Mouse (Mus musculus) neural tube, embryonic 13.5 days (tissue): ENCODE measurements around the gene Spag8. TPM values are rescaled to one million over a fixed set of nuclear protein-coding genes. Genes with fewer than 3 reads are reported as not detected.

Source experiments
- ATAC-seq: fragments of 200-750 bp; cut with Nextera tagmentation; 2 replicates; pipeline ENCODE4 v1.8.0; 2017; ENCODE audit warnings: low read depth, mild to moderate bottlenecking, moderate TSS enrichment, moderate library complexity
- H3K27ac ChIP-seq: fragments of 300-500 bp; sonication (generic); replicated peaks from 2 replicates; pipeline ENCODE4 v1.5.1; 2015; ENCODE audit warnings: moderate library complexity, mild to moderate bottlenecking, inconsistent platforms
- H3K27me3 ChIP-seq: fragments of 300-500 bp; sonication (generic); 2 replicates; pipeline ENCODE4 v1.6.1; 2015; ENCODE audit warnings: mild to moderate bottlenecking, inconsistent platforms
- H3K36me3 ChIP-seq: fragments of 300-500 bp; sonication (generic); 2 replicates; pipeline ENCODE4 v1.6.1; 2015; ENCODE audit warnings: mild to moderate bottlenecking, inconsistent platforms
- H3K4me1 ChIP-seq: fragments of 300-500 bp; sonication (generic); replicated peaks from 2 replicates; pipeline ENCODE4 v1.6.1; 2015; ENCODE audit warnings: inconsistent platforms
- H3K4me2 ChIP-seq: fragments of 300-500 bp; sonication (generic); 2 replicates; pipeline ENCODE4 v1.6.1; 2015; ENCODE audit warnings: inconsistent platforms, mild to moderate bottlenecking, moderate library complexity
- H3K4me3 ChIP-seq: fragments of 300-500 bp; sonication (generic); 2 replicates; pipeline ENCODE4 v1.5.1; 2015; ENCODE audit warnings: mild to moderate bottlenecking, inconsistent platforms
- H3K9ac ChIP-seq: fragments of 300-500 bp; sonication (generic); 2 replicates; pipeline ENCODE4 v1.6.1; 2015; ENCODE audit warnings: moderate library complexity, mild to moderate bottlenecking, inconsistent platforms
- H3K9me3 ChIP-seq: fragments of 300-500 bp; sonication (generic); 2 replicates; pipeline ENCODE4 v1.6.1; 2016; ENCODE audit warnings: inconsistent platforms
- WGBS: fragments of 180-500 bp; shearing (Covaris S2); methylation state at CpG from one replicate; pipeline ENCODE4 v1.1.7; 2015; 5-methylcytosine and 5-hydroxymethylcytosine counted together
- microRNA-seq: library from miRNA; unstranded; fragments of <30 nt; microRNA quantifications from one replicate; pipeline ENCODE4, GENCODE M21; 2016
- polyA plus RNA-seq: library from polyadenylated mRNA; unstranded; fragments of >200 nt; fragmentation: Nextera tagmentation; extraction: Ambion mirVana; gene quantifications from 2 replicates; pipeline ENCODE4 v1.2.1, GENCODE M21; 2015

Spag8 gene
- polyA plus RNA-seq, 1 experiment from 2014 or later, result 4.1 TPM

DNA sequence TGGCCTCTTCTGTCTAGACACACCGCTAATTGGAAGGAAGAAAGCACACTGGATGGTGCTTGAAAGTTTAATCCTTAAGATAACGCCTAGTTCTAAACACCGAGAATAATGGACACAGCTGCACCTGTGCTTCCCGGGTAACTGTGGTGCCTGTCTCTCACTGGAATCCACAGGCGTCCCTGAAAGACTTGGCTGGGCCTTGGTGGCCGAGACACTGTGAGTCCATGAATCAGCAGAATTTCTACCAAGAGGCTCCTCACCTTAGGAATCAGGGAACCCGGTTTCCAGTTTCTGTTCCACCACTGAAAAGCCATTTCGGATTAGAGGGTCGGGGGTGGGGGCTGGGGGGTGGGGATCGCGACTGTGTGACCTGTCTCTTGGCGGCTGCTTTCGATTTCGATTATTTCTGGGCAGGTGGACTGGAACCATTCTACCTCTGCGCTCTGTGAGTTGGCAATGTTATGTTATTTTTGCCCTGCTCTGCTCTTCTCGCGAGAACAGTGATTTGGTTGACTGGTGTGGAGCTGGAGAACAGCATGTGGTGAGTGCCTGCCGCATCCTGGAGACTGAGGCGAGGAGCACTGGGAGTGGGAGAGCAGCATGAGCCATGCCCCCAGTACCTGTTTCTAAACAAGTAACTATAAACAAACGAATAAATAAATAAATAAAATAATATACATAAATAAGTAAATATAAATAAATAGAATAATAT is 24.1 kb downstream of the Spag8 start:
- no peak overlapping the region; the same call in 1 of the 2 replicates for H3K27ac ChIP-seq
- H3K4me1 ChIP-seq, result peaks cover 43% of the 10 kb centered on the region
- H3K4me2 ChIP-seq, result peak overlapping the region; percentile 6; the same call in 1 of the 2 replicates
- H3K36me3 ChIP-seq, result no peaks in the 10 kb centered on the region
- ATAC-seq, result no peak
- H3K4me3 ChIP-seq, result no peak overlapping the region
- H3K9ac ChIP-seq, result no peak overlapping the region
- 42% methylated on average over 20 of the region's 20 CpGs for WGBS
- H3K9me3 ChIP-seq, result peaks cover 10% of the 10 kb centered on the region
- no peaks in the 10 kb centered on the region for H3K27me3 ChIP-seq

DNA sequence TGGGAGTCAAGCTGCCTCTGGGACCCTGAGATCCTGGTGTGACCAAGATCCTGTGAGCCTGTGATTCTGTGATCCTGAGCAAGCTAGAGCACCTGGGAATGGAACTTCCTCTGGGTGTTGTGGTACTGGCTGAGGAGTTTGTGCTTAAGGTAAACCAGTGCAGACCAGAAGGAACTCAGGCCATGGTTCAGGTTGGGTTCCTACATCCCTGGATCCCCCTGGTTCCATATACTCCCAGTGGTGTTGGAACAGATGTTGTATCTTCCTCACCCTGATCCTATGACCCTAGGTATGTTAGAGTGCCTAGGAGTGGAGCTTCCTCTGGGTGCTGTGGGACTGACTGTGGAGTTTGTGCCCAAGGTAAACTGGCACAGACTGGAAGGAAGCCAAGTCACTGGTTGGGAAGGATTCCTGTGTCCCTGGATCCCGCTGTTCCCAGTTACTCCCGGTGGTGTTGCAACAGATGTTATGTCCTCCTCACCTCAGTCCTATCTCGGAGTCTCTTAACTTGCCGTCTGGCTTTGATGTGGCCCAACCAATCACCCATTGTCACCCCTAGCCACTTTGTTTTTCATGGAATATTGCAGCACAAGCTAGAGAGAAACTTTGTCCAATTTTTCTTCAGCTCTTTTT is 33.1 kb downstream of the Spag8 start:
- Histone ChIP-seq H3K27ac (no peak overlapping the region), H3K4me1 (no peaks in the 10 kb centered on the region), H3K9me3 (peaks cover 6% of the 10 kb centered on the region), H3K4me3 (no peak overlapping the region), H3K36me3 (no peaks in the 10 kb centered on the region), H3K4me2 (no peak overlapping the region), H3K9ac (no peak overlapping the region), H3K27me3 (no peaks in the 10 kb centered on the region)
- WGBS, result 85% methylated on average over 4 of the region's 4 CpGs
- ATAC-seq, result no peak

DNA sequence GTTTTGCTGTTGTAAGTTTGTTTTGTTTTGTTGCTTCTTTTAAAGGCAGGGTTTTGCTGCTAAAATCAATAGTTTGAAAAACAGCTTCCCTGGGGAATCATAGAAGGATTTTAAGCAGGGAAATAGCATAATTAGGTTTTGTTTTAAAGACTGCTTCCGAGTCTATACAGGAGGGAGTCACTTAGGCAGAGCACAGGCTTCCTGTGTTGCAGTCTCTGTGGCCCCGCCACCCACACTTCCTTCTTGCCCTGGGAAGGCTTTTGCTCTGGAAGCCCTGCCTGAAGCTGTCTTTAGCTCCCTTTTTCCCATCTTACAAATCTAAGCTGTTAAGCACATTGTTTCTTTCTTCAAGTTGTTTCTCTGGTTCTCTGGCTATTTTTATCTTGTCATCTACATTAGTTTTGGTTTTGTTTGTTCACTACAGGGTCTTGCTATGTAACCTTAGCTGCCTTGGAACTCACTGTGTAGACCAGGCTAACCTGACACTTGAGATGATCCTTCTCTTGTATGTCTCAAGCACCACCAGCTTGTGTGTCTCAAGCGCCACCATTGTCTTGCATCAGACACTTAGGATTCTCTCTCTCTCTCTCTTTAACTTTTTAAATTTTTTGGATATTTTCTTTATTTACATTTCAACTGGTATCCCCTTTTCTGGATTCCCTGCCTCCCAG is 40.2 kb downstream of the Spag8 start:
- no peak overlapping the region for H3K4me3 ChIP-seq
- H3K4me1 ChIP-seq, result no peaks in the 10 kb centered on the region
- no peak overlapping the region for H3K4me2 ChIP-seq
- H3K9me3 ChIP-seq, result no peaks in the 10 kb centered on the region
- no peaks in the 10 kb centered on the region for H3K27me3 ChIP-seq
- H3K27ac ChIP-seq, result no peak overlapping the region
- H3K36me3 ChIP-seq, result no peaks in the 10 kb centered on the region
- WGBS, result 71% methylated on average over 3 of the region's 3 CpGs
- ATAC-seq, result no peak
- H3K9ac ChIP-seq, result no peak overlapping the region

DNA sequence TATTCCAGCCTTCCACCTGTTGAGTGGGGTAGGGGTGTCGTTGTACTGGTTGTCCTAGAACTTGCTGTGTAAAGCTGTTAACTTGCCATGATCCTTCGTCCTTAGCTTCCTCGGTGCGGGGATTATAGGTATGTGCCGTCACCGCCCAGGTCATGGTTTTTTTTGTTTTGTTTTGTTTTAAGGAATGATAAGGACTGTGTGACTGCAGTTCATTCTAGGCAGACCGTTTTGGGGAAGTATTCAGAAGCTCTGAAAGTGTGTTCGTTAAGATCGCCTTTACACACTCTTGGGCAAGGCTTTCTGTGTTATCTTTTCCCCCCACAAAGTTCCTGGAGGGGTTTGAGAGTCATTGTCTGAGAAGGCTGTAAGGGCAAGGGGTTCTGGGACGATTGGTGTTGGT is 40.9 kb downstream of the Spag8 start:
- H3K9me3 ChIP-seq, result no peaks in the 10 kb centered on the region
- WGBS, result 75% methylated on average over 10 of the region's 10 CpGs
- no peaks in the 10 kb centered on the region for H3K36me3 ChIP-seq
- H3K27ac ChIP-seq, result no peak overlapping the region
- no peak overlapping the region for H3K4me2 ChIP-seq
- H3K27me3 ChIP-seq, result no peaks in the 10 kb centered on the region
- H3K9ac ChIP-seq, result no peak overlapping the region
- H3K4me1 ChIP-seq, result no peaks in the 10 kb centered on the region
- ATAC-seq, result no peak
- no peak overlapping the region for H3K4me3 ChIP-seq

DNA sequence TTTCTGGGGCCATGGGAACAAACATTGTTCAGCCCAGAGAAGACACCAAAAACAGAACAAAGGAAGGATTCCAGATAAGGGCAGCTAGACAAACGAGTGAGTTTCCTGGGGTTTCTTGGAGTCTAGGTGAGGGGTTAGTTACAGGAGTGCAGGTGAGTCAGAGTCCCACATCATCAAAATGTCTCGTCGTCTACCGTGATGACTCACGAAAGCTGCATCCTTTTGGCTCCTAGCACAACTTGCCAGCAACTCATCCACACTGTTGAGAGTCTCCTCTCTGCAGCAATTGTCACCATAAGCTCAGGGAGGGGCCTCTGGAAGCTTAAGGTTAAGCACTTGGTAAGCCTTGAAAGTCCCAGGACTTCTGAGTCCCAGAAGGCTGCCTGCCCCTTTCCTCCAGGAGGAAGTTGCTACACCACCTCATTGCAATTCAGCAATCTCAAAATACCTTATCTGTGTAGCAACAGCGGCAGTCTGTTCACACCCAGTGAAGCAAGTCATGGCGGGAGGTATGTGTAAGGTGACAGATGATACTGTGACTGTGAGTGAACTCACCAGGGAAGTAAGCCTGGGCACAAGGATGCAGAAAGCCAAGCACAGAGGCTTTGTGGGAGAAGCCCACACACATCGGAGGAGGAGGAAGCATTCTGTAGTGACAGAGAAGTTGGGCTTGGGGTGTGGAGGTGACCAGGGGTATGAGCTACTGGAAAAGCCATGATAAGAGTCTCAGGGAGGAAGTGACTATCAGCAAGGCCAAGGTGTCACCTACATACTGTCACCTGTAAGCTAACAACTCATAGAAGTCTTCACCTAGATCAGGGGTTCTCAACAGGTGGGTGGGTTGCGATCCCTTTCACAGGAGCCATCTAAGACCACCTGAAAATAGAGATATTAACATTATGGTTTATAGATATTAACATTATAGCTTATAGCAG is 48.4 kb downstream of the Spag8 start:
- Histone ChIP-seq H3K4me1 (no peaks in the 10 kb centered on the region), H3K36me3 (no peaks in the 10 kb centered on the region), H3K9me3 (no peaks in the 10 kb centered on the region), H3K27ac (no peak overlapping the region), H3K9ac (no peak overlapping the region), H3K4me3 (no peak overlapping the region), H3K4me2 (no peak overlapping the region), H3K27me3 (no peaks in the 10 kb centered on the region; the same call in 1 of the 2 replicates)
- ATAC-seq, result no peak
- WGBS, result 79% methylated on average over 9 of the region's 9 CpGs

DNA sequence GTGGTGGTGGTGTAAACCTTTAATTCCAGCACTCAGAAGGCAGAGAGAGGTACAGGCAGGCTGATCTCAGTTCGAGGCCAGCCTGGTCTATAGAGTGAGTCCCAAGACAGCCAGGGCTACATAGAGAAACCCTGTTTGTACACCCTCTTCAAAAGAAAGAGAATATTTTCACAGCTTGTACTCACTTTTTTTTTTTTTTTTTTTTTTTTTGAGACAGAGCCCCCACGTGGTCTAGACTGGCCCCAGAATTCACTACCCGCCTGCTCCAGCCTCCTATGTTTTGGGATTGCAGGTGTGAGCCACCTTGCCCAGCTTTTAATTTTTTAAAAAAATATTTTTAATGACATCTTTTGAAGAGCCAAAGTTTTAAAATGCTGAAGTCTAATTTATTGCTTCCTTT is 49.3 kb downstream of the Spag8 start:
- Histone ChIP-seq H3K4me1 (no peaks in the 10 kb centered on the region), H3K9ac (no peak overlapping the region), H3K4me2 (no peak overlapping the region), H3K9me3 (no peaks in the 10 kb centered on the region), H3K27ac (no peak overlapping the region), H3K4me3 (no peak overlapping the region), H3K36me3 (no peaks in the 10 kb centered on the region), H3K27me3 (no peaks in the 10 kb centered on the region; the same call in 1 of the 2 replicates)
- WGBS, result 65% methylated on average over 3 of the region's 3 CpGs
- ATAC-seq, result no peak

Small RNAs within 50 kb of the gene (microRNA-seq; reads per million reads assigned to microRNA genes)
- not detected for gene Gm25262

Other genes with a start within 250 kb of the Spag8 start
- gene Fam166b, start 224.5 kb downstream of the Spag8 start, polyA plus RNA-seq, result 0.32 and 0.59 TPM in 2 replicates
- gene Tesk1, start 211.7 kb downstream of the Spag8 start, polyA plus RNA-seq, result 10.8 and 14.4 TPM in 2 replicates
- 2.8 and 3.7 TPM in 2 replicates for gene Cd72, start 199.0 kb downstream of the Spag8 start, polyA plus RNA-seq
- gene Sit1, start 169.9 kb downstream of the Spag8 start, polyA plus RNA-seq, result not detected in 2 replicates
- 65.5 and 73.1 TPM in 2 replicates for gene Ccdc107, start 160.7 kb downstream of the Spag8 start, polyA plus RNA-seq
- 10.0 and 10.4 TPM in 2 replicates for gene Arhgef39, start 153.9 kb downstream of the Spag8 start, polyA plus RNA-seq
- 0.33 and 0.56 TPM in 2 replicates for gene Car9, start 146.6 kb downstream of the Spag8 start, polyA plus RNA-seq
- 29.0 and 77.1 TPM in 2 replicates for gene Tpm2, start 129.8 kb downstream of the Spag8 start, polyA plus RNA-seq
- gene Creb3, start 91.3 kb downstream of the Spag8 start, polyA plus RNA-seq, result 88.9 and 89.1 TPM in 2 replicates
- gene Tln1, start 90.9 kb downstream of the Spag8 start, polyA plus RNA-seq, result 64.4 and 69.6 TPM in 2 replicates
- 23.9 and 28.0 TPM in 2 replicates for gene Rgp1, start 74.9 kb downstream of the Spag8 start, polyA plus RNA-seq
- 47.8 and 50.8 TPM in 2 replicates for gene Gba2, start 74.7 kb downstream of the Spag8 start, polyA plus RNA-seq
- 2.2 TPM in 1 of 2 replicates, not detected in the other for gene Msmp, start 69.1 kb downstream of the Spag8 start, polyA plus RNA-seq
- gene Npr2, start 21.7 kb downstream of the Spag8 start, polyA plus RNA-seq, result 26.9 and 27.8 TPM in 2 replicates
- gene Hint2, start 2.9 kb upstream of the Spag8 start, polyA plus RNA-seq, result 76.8 and 84.9 TPM in 2 replicates
- 13.5 and 15.6 TPM in 2 replicates for gene Tmem8b, start 15.4 kb upstream of the Spag8 start, polyA plus RNA-seq
- gene Fam221b, start 15.6 kb upstream of the Spag8 start, polyA plus RNA-seq, result 2.4 and 2.9 TPM in 2 replicates
- not detected in 2 replicates for gene Olfr70, start 47.2 kb upstream of the Spag8 start, polyA plus RNA-seq
- 0.14 TPM in 1 of 2 replicates, not detected in the other for gene Olfr71, start 56.7 kb upstream of the Spag8 start, polyA plus RNA-seq
- 0.43 and 0.47 TPM in 2 replicates for gene Hrct1, start 73.6 kb upstream of the Spag8 start, polyA plus RNA-seq
- gene Spaar, start 76.4 kb upstream of the Spag8 start, polyA plus RNA-seq, result not detected in 2 replicates
- gene Olfr159, start 117.4 kb upstream of the Spag8 start, polyA plus RNA-seq, result not detected in 2 replicates
- gene Olfr156, start 170.3 kb upstream of the Spag8 start, polyA plus RNA-seq, result not detected in 2 replicates
- not detected in 2 replicates for gene Olfr157, start 186.6 kb upstream of the Spag8 start, polyA plus RNA-seq
- gene Olfr155, start 198.0 kb upstream of the Spag8 start, polyA plus RNA-seq, result not detected in 2 replicates
- gene Reck, start 221.9 kb upstream of the Spag8 start, polyA plus RNA-seq, result 9.1 and 11.5 TPM in 2 replicates